Mouse (Mus musculus): ENCODE measurements around the gene Arhgef6. TPM values are rescaled to one million over a fixed set of nuclear protein-coding genes. Genes with fewer than 3 reads are reported as not detected.

The Arhgef6 gene
- total RNA-seq, 2 experiments from 2014 or later, result 50.6 to 51.9 TPM

- DNase-seq (ENCODE audit: low spot score in 2 of 2), result no peak
Observed at GRCm38 (mm10) chrX:57304784-57305287, 33.7 kb downstream of the Arhgef6 start.

GRCm38 (mm10) chrX:57303188-57303878, 35.2 kb downstream of the Arhgef6 start:
- DNase-seq (ENCODE audit: low spot score in 2 of 2), result no peak

DNA sequence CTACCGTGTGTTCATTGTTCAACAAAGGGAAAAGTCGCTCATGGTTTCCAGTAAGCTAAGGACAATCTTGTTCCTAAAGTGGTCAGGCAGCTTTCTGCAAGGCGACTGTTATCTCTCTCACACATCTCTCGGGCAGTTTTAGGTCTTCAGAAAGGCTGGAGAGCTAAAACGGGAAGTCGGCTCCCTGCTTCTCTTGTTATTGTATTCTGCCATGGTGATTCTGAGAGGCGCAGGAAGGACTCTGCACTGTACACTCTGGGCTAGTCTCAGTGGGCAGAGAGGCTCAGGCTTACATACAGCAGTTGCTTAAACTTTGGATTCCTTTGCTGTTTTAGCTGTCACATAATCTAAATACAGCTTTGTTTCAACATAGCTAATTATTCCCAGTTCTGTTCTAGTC, 39.6 kb downstream of the Arhgef6 start:
- no peak for DNase-seq (ENCODE audit: low spot score in 2 of 2)

GRCm38 (mm10) chrX:57288458-57288857, 50.1 kb downstream of the Arhgef6 start:
- DNase-seq (ENCODE audit: low spot score in 2 of 2), result no peak

DNA sequence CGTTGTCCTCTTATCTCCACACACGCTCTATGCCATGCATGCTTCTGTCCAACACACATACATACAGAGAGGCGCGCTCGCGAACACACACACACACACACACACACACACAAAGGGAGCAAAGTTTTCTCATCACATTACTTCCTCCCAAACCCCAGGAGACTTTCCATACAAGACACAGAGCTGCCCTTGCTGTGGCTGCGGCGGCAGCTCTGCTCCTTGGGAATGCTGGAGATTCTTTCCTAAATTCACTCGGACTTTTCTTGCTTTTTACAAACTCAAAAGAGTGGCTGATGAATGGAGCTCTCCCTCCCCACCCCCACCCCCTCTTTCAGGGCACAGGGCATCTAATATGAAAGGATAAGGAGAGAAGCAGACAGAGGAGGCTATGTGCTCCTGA, 52.2 kb downstream of the Arhgef6 start:
- DNase-seq (ENCODE audit: low spot score in 2 of 2), result no peak

DNA sequence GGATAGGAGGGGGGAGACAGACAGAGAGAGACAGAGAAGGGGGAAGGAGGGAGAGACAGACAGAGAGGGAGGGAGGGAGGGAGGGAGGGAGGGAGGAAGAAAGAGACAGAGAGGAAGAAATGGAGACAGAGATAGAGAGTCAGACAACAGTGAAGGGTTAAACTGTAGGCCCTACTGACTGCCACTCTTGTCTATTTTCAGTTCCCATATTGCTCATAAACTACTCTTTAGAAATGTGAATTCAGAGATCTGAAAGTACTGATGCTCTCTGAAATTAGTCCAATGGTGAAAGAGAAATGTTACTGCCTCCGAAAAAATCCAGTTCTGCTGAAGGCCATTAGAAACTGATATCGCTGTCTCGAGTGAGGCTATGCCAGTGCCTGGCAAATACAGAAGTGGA, 56.3 kb downstream of the Arhgef6 start:
- no peak for DNase-seq (ENCODE audit: low spot score in 2 of 2)

- DNase-seq (ENCODE audit: low spot score in 2 of 2), result no peak
Observed at GRCm38 (mm10) chrX:57277560-57278335, 60.8 kb downstream of the Arhgef6 start.

GRCm38 (mm10) chrX:57263515-57263914, 75.0 kb downstream of the Arhgef6 start:
- DNase-seq (ENCODE audit: low spot score in 2 of 2), result no peak

GRCm38 (mm10) chrX:57260744-57261143, 77.8 kb downstream of the Arhgef6 start:
- DNase-seq (ENCODE audit: low spot score in 2 of 2), result no peak

- DNase-seq (ENCODE audit: low spot score in 2 of 2), result no peak
Observed at GRCm38 (mm10) chrX:57253329-57254055, 85.0 kb downstream of the Arhgef6 start.

GRCm38 (mm10) chrX:57238572-57238971, 100.0 kb downstream of the Arhgef6 start:
- no peak for DNase-seq (ENCODE audit: low spot score in 2 of 2)

- DNase-seq (ENCODE audit: low spot score in 2 of 2), result no peak
Observed at GRCm38 (mm10) chrX:57235982-57236381, 102.5 kb downstream of the Arhgef6 start.

DNA sequence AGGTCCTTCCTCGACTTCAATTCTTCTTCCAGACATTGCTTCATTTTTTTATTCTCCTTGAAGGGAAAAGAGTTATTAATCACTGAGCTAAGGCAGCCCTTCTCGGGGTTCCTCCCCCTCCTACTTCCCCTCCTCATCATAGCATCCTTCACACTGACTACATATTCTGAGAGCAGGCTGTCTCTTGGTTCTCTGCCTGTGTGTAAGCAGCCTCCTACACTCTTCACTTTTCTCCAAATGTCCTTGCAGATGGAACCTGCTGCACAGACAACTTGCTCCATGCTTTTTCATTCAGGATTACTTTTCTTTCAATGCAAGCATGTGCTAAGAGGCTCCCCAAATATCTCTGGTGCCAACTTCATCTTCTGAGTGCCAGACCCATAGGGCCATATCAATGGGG, 104.9 kb downstream of the Arhgef6 start:
- no peak for DNase-seq (ENCODE audit: low spot score in 2 of 2)

- no peak for DNase-seq (ENCODE audit: low spot score in 2 of 2)
Observed at GRCm38 (mm10) chrX:57228178-57228577, 110.4 kb downstream of the Arhgef6 start.

DNA sequence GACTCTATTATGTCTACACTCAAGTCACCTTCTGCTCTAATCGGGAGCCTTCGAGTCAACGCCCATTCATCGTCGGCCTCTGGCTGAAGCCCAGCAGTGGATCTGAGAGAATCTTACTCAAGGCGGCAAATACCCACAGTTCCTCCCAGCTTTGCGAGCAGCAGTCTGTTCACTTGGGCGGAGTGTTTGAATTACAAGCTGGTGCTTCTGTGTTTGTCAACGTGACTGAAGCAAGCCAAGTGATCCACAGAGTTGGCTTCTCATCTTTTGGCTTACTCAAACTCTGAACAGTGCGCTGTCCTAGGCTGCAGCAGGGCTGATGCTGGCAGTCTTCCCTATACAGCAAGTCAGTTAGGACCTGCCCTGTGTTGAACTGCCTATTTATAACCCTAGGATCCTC, 115.2 kb downstream of the Arhgef6 start:
- no peak for DNase-seq (ENCODE audit: low spot score in 2 of 2)

DNA sequence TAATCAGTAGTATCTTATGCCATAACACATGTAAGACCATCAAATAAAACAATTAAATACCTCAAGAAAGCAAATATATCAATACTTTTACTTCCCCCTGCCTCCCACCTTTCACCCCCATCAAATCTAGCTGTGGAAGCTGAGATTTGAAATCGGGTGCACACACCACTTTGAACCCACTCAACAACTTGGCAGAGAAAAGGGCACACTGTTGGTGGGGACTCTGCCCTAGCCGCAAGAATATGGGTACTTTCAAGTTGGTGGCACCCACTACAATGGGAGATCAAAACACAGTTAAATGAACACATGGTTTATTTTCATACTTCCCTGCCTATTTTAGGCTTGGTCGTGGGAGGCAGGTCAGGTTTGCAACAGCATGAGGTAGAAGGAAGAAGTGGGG, 116.6 kb downstream of the Arhgef6 start:
- DNase-seq (ENCODE audit: low spot score in 2 of 2), result no peak

DNA sequence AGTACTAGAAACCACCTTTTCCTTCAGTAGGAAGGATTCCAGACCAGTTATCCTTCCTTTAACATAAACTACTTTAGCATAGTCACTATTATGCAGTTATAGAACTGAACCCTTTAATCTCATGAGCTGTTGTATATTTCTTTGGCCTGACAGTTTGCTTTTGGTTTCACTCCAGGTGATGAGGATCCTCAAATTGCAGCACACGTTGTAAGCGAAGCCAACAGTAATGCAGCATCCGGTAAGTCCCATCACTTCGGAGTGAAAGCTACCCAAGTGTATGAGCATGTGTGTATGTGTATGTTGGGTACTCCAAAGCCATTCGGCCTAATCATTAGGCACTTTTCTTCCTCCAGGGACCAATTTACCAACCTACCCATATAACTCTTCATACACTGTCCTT, 119.0 kb downstream of the Arhgef6 start:
- no peak for DNase-seq (ENCODE audit: low spot score in 2 of 2)

- no peak for DNase-seq (ENCODE audit: low spot score in 2 of 2)
Observed at GRCm38 (mm10) chrX:57216271-57216670, 122.3 kb downstream of the Arhgef6 start.

GRCm38 (mm10) chrX:57215495-57215894, 123.0 kb downstream of the Arhgef6 start:
- no peak for DNase-seq (ENCODE audit: low spot score in 2 of 2)

GRCm38 (mm10) chrX:57212862-57213261, 125.7 kb downstream of the Arhgef6 start:
- no peak for DNase-seq (ENCODE audit: low spot score in 2 of 2)

GRCm38 (mm10) chrX:57211876-57212275, 126.7 kb downstream of the Arhgef6 start, which contains the start of gene Cd40lg:
Gene Cd40lg, plus strand, starts transcription at chrX:57212143.
- no peak for DNase-seq (ENCODE audit: low spot score in 2 of 2)

DNA sequence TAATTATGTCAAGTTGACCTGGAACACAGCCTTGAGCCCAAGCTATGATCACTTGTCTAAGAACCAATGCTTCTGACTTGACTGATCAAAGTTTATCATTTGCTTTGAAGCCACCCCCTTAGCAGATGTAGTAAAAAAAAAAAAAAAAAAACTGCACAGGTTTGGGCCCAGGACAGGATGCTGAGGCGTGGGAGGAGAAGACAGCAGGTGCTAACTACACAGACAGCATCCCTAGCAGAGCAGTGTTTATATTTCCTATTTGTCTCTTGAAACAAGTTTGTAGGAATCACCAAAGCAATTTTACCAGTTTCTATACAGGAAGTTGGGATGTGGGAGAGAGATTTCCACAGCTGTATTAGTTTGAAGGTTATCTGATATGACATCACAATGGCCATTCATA, 127.9 kb downstream of the Arhgef6 start:
- DNase-seq (ENCODE audit: low spot score in 2 of 2), result no peak

All from gastrocnemius, postnatal 4 days (tissue).